In genomic region chr5:137785164-137786031, GRCm38 (mm10) we compare ENCODE assay signal across 7 mouse cellular contexts. TPM values are rescaled to one million over a fixed set of nuclear protein-coding genes. Genes with fewer than 3 reads are reported as not detected.
DNase-seq lines count a peak whose midpoint lies in the region; ATAC-seq and TF ChIP-seq lines count a peak whose summit lies in the region.

No protein-coding gene starts in this region.

- H3K4me3 ChIP-seq in bone marrow macrophage, adult 2 months (ENCODE audit: insufficient read depth, low read length) = peak overlapping the region; percentile 99
- H3K4me3 ChIP-seq in lung, embryonic 16.5 days (ENCODE audit: low read length) = peak overlapping the region; percentile 84

- H3K36me3 ChIP-seq in lung, embryonic 16.5 days (ENCODE audit: control insufficient read depth, insufficient read depth, low read length) = peaks cover 25% of the 10 kb centered on the region

- ATAC-seq in lung, embryonic 16.5 days (ENCODE audit: low read depth) = peak; percentile 6; the same call in 1 of the 2 replicates

- no peak for TF ChIP-seq POLR2A in bone marrow macrophage, adult 2 months (IDR thresholded peaks at IDR 0.05; ENCODE audit: borderline replicate concordance, low read depth, low read length)

- 1% methylated on average over 44 of the region's 62 CpGs for WGBS in lung, embryonic 16.5 days

- H3K4me2 ChIP-seq in lung, embryonic 16.5 days (ENCODE audit: low read depth, low read length) = peak overlapping the region; percentile 89

- peak; percentile 68 for DNase-seq in urinary bladder, adult 2 months (ENCODE audit: low spot score)
- no peak for DNase-seq in urinary bladder, postnatal 10 days (ENCODE audit: low spot score)
- peak; percentile 16 for DNase-seq in gastrocnemius, postnatal 10 days
- peak; percentile 41 for DNase-seq in kidney, adult 18-20 months
- DNase-seq in ovary, postnatal 36 days (ENCODE audit: low spot score) = peak; percentile 68

- H3K27ac ChIP-seq in bone marrow macrophage, adult 2 months (ENCODE audit: insufficient read depth, low read depth, low read length) = peak overlapping the region; percentile 98
- H3K27ac ChIP-seq in lung, embryonic 16.5 days (ENCODE audit: low read length) = peak overlapping the region; percentile 99

- H3K9ac ChIP-seq in lung, embryonic 16.5 days (ENCODE audit: low read length) = peak overlapping the region; percentile 94

- no peak for TF ChIP-seq CTCF in bone marrow macrophage, adult 2 months (IDR thresholded peaks at IDR 0.05; ENCODE audit: low read depth, low read length)

- peaks cover 17% of the 10 kb centered on the region for H3K4me1 ChIP-seq in bone marrow macrophage, adult 2 months (ENCODE audit: control insufficient read depth, insufficient read depth, low read length)
- peaks cover 33% of the 10 kb centered on the region for H3K4me1 ChIP-seq in lung, embryonic 16.5 days (replicated peaks; ENCODE audit: control insufficient read depth, insufficient read depth, low read length)

- H3K9me3 ChIP-seq in lung, embryonic 16.5 days (ENCODE audit: control insufficient read depth, low read length) = no peaks in the 10 kb centered on the region

- H3K27me3 ChIP-seq in lung, embryonic 16.5 days (ENCODE audit: control insufficient read depth, insufficient read depth, low read depth, low read length) = no peaks in the 10 kb centered on the region

RNA-seq across cellular contexts. Expression of gene Mepce, which starts 2.1 kb away (rescaled TPM):
- 33.9 and 39.3 TPM in 2 replicates for polyA plus RNA-seq in urinary bladder, adult 2 months (2012; rRNA removed)
- polyA plus RNA-seq in bone marrow macrophage, adult 2 months (2012; ENCODE audit: insufficient read depth, insufficient read length, missing spikeins) = 31.3 and 35.4 TPM in 2 replicates
- total RNA-seq in gastrocnemius, postnatal 10 days (2021) = 10 to 100 TPM; 22.4 to 22.8 TPM
- 10.0 and 10.5 TPM in 2 replicates for polyA plus RNA-seq in lung, embryonic 16.5 days (2015; fragmentation: Nextera tagmentation; extraction: Ambion mirVana)

RNA-seq across cellular contexts. Expression of gene Zcwpw1, which starts 2.2 kb away (rescaled TPM):
- polyA plus RNA-seq in urinary bladder, adult 2 months (2012; rRNA removed) = 3.3 and 5.0 TPM in 2 replicates
- polyA plus RNA-seq in bone marrow macrophage, adult 2 months (2012; ENCODE audit: insufficient read depth, insufficient read length, missing spikeins) = 6.1 TPM in 2 replicates
- total RNA-seq in gastrocnemius, postnatal 10 days (2021) = 1 to 10 TPM; 2.0 to 3.1 TPM
- 24.3 and 26.8 TPM in 2 replicates for polyA plus RNA-seq in lung, embryonic 16.5 days (2015; fragmentation: Nextera tagmentation; extraction: Ambion mirVana)

RNA-seq across cellular contexts. Expression of gene Ppp1r35, which starts 6.7 kb away (rescaled TPM):
- 20.1 and 26.6 TPM in 2 replicates for polyA plus RNA-seq in urinary bladder, adult 2 months (2012; rRNA removed)
- polyA plus RNA-seq in bone marrow macrophage, adult 2 months (2012; ENCODE audit: insufficient read depth, insufficient read length, missing spikeins) = 28.3 and 36.2 TPM in 2 replicates
- total RNA-seq in gastrocnemius, postnatal 10 days (2021) = 10 to 100 TPM in 1 of 2 experiments, 1 to 10 TPM in 1; 9.8 to 13.5 TPM
- polyA plus RNA-seq in lung, embryonic 16.5 days (2015; fragmentation: Nextera tagmentation; extraction: Ambion mirVana) = 25.9 and 30.5 TPM in 2 replicates

RNA-seq across cellular contexts. Expression of gene Tsc22d4, which starts 39.9 kb away (rescaled TPM):
- polyA plus RNA-seq in urinary bladder, adult 2 months (2012; rRNA removed) = 68.8 and 109 TPM in 2 replicates
- 179 and 198 TPM in 2 replicates for polyA plus RNA-seq in bone marrow macrophage, adult 2 months (2012; ENCODE audit: insufficient read depth, insufficient read length, missing spikeins)
- total RNA-seq in gastrocnemius, postnatal 10 days (2021) = 100 to 1,000 TPM; 189 to 203 TPM
- 140 and 146 TPM in 2 replicates for polyA plus RNA-seq in lung, embryonic 16.5 days (2015; fragmentation: Nextera tagmentation; extraction: Ambion mirVana)

RNA-seq across cellular contexts. Expression of gene Nyap1, which starts 44.0 kb away (rescaled TPM):
- 6.7 and 7.6 TPM in 2 replicates for polyA plus RNA-seq in urinary bladder, adult 2 months (2012; rRNA removed)
- polyA plus RNA-seq in bone marrow macrophage, adult 2 months (2012; ENCODE audit: insufficient read depth, insufficient read length, missing spikeins) = 1.5 and 1.9 TPM in 2 replicates
- total RNA-seq in gastrocnemius, postnatal 10 days (2021) = under 1 TPM; 0.45 to 0.75 TPM
- 1.6 and 1.9 TPM in 2 replicates for polyA plus RNA-seq in lung, embryonic 16.5 days (2015; fragmentation: Nextera tagmentation; extraction: Ambion mirVana)
